Mouse (Mus musculus) heart, embryonic 15.5 days (tissue): ENCODE results near the gene Col23a1. TPM values are rescaled to one million over a fixed set of nuclear protein-coding genes. Genes with fewer than 3 reads are reported as not detected.
"Not testable (repeated sequence)": the region's sequence is repeated elsewhere in the genome, so short reads cannot be mapped to it uniquely, and the experiment has no call there.

Source experiments
- ATAC-seq: fragments of 200-750 bp; cut with Nextera tagmentation; replicated peaks from 2 replicates; pipeline ENCODE4 v1.8.0; 2017; ENCODE audit warnings: low read depth, moderate TSS enrichment; ENCODE audit not compliant: insufficient number of reproducible peaks, insufficient read depth, low FRiP score
- H3K27ac ChIP-seq: fragments of 300-500 bp; sonication (generic); 2 replicates; pipeline ENCODE4 v1.5.1; 2015; ENCODE audit warnings: mild to moderate bottlenecking, inconsistent platforms
- H3K27me3 ChIP-seq: fragments of 300-500 bp; sonication (generic); 2 replicates; pipeline ENCODE4 v1.6.1; 2015; ENCODE audit warnings: inconsistent platforms
- H3K36me3 ChIP-seq: fragments of 300-500 bp; sonication (generic); 2 replicates; pipeline ENCODE4 v1.6.1; 2015; ENCODE audit warnings: mild to moderate bottlenecking, inconsistent platforms
- H3K4me1 ChIP-seq: fragments of 300-500 bp; sonication (generic); replicated peaks from 2 replicates; pipeline ENCODE4 v1.6.1; 2015; ENCODE audit warnings: inconsistent platforms
- H3K4me2 ChIP-seq: fragments of 300-500 bp; sonication (generic); 2 replicates; pipeline ENCODE4 v1.6.1; 2015; ENCODE audit warnings: inconsistent platforms, mild to moderate bottlenecking, moderate library complexity
- H3K4me3 ChIP-seq: fragments of 300-500 bp; sonication (generic); 2 replicates; pipeline ENCODE4 v1.5.1; 2015; ENCODE audit warnings: mild to moderate bottlenecking, inconsistent platforms
- H3K9ac ChIP-seq: fragments of 300-500 bp; sonication (generic); 2 replicates; pipeline ENCODE4 v1.6.1; 2015; ENCODE audit warnings: mild to moderate bottlenecking, inconsistent platforms
- H3K9me3 ChIP-seq: fragments of 300-500 bp; sonication (generic); replicated peaks from 2 replicates; pipeline ENCODE4 v1.6.1; 2016; ENCODE audit warnings: inconsistent platforms
- WGBS: fragments of 180-500 bp; shearing (Covaris S2); methylation state at CpG from one replicate; pipeline ENCODE4 v1.1.7; 2015; ENCODE audit warnings: mixed read lengths; 5-methylcytosine and 5-hydroxymethylcytosine counted together
- polyA plus RNA-seq: library from polyadenylated mRNA; unstranded; fragments of >200 nt; fragmentation: Nextera tagmentation; extraction: Ambion mirVana; gene quantifications from 2 replicates; pipeline ENCODE4 v1.2.1, GENCODE M21; 2015

Gene Col23a1
- polyA plus RNA-seq, 1 experiment from 2014 or later: 7.2 TPM

- Histone ChIP-seq H3K9ac (no peak overlapping the region), H3K4me2 (no peak overlapping the region), H3K9me3 (no peaks in the 10 kb centered on the region), H3K4me1 (peaks cover 20% of the 10 kb centered on the region), H3K36me3 (peaks cover 50% of the 10 kb centered on the region), H3K27me3 (no peaks in the 10 kb centered on the region), H3K27ac (no peak overlapping the region), H3K4me3 (no peak overlapping the region)
- no peak for ATAC-seq
- 76% methylated on average over 7 of the region's 7 CpGs for WGBS
These were observed 333.3 kb downstream of the Col23a1 start for GRCm38 (mm10) chr11:51622971-51623491.

- 67% methylated on average over 5 of the region's 5 CpGs for WGBS
- ATAC-seq: no peak
- Histone ChIP-seq H3K27ac (no peak overlapping the region), H3K9ac (no peak overlapping the region), H3K4me2 (no peak overlapping the region), H3K4me1 (peaks cover 15% of the 10 kb centered on the region), H3K27me3 (no peaks in the 10 kb centered on the region), H3K9me3 (no peaks in the 10 kb centered on the region), H3K4me3 (no peak overlapping the region), H3K36me3 (peaks cover 63% of the 10 kb centered on the region)
These were observed 335.6 kb downstream of the Col23a1 start for GRCm38 (mm10) chr11:51625187-51625820.

DNA sequence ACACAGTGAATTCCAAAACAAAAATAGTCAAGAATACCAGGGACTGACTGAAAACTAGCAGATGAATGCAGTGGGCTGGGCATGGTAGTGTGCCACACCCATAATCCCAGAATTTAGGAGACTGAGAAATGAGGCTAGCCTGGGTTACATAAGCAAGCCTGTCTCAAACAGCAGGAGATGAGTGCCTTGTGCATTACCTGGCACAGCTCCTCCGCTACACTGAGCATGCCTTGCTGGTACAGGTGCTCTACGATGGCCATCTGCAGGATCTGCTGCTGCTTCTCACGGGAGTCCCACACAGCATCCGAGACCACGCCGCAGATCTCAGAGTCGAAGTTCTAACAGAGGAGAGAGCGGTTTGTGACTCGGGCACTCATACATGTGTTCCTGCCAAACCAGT lies 337.7 kb downstream of the Col23a1 start:
- 0 out of 2 replicates have a peak, but pooled peaks cover 6% of the 10 kb centered on the region for H3K4me1 ChIP-seq
- H3K27me3 ChIP-seq: no peaks in the 10 kb centered on the region
- H3K36me3 ChIP-seq: peaks cover 59% of the 10 kb centered on the region
- no peaks in the 10 kb centered on the region for H3K9me3 ChIP-seq
- H3K9ac ChIP-seq: no peak overlapping the region
- WGBS: 94% methylated on average over 9 of the region's 9 CpGs
- no peak overlapping the region for H3K27ac ChIP-seq
- no peak overlapping the region for H3K4me3 ChIP-seq
- H3K4me2 ChIP-seq: no peak overlapping the region
- no peak for ATAC-seq

DNA sequence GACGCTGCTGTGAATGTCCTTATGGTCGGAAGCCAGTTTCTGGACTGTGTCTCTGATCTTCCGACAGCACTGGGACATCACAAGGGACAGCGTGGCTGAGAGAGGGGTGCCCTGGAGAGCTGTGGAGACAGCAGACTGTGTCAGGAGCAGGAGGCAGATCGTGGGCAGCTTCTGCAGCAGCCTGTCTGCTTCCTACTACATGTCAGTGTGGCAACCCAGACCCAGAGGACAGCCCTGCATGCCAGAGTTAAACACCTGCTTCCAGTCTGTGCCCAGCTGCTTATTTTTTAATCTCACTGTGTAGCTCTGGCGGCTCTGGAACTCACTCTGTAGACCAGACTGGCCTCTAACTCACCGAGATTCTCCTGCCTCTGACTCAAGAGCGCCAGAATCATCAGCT lies 338.2 kb downstream of the Col23a1 start:
- no peak for ATAC-seq
- no peak overlapping the region for H3K27ac ChIP-seq
- no peak overlapping the region for H3K4me3 ChIP-seq
- no peak overlapping the region for H3K9ac ChIP-seq
- peaks cover 54% of the 10 kb centered on the region for H3K36me3 ChIP-seq
- H3K4me2 ChIP-seq: no peak overlapping the region
- H3K4me1 ChIP-seq: 0 out of 2 replicates have a peak, but pooled peaks cover 8% of the 10 kb centered on the region
- no peaks in the 10 kb centered on the region for H3K9me3 ChIP-seq
- 77% methylated on average over 8 of the region's 8 CpGs for WGBS
- no peaks in the 10 kb centered on the region for H3K27me3 ChIP-seq

- Histone ChIP-seq H3K4me2 (no peak overlapping the region), H3K9me3 (no peaks in the 10 kb centered on the region), H3K4me3 (no peak overlapping the region), H3K27me3 (no peaks in the 10 kb centered on the region), H3K9ac (no peak overlapping the region), H3K27ac (no peak overlapping the region), H3K4me1 (peaks cover 13% of the 10 kb centered on the region), H3K36me3 (peaks cover 36% of the 10 kb centered on the region)
- ATAC-seq: no peak
- 75% methylated on average over 15 of the region's 15 CpGs for WGBS
These were observed 340.1 kb downstream of the Col23a1 start for GRCm38 (mm10) chr11:51629651-51630314.

DNA sequence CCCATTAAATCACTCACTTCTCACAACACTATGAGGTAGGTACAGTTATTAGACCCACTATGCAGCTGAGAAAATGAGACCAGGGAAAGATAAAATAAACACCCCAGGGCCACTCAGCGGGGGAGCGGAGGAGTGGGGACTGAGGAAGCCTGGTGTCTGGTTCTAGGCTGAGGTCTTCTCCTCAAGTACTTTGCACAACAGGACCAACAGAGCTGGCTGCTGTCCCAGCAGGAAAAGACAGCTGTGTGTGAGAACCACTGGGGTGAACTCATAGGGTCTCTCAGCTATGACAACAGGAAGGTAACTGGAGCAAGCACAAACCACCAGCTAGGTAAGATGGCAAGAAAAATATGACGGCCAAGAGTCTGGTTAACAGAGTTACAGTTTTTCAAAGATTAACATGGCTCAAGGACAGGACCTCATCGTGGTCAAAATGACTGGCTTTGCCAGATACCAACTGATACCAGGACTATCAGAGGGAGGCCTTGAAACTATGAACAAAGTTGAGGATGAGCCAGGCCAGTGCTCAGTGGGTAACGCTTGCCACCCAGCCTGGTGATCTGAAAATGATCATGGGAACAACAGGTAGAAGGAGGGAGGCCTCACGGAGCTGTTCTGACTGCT lies 342.5 kb downstream of the Col23a1 start:
- no peak for ATAC-seq
- H3K4me1 ChIP-seq: peaks cover 22% of the 10 kb centered on the region
- H3K27me3 ChIP-seq: no peaks in the 10 kb centered on the region
- no peak overlapping the region for H3K4me2 ChIP-seq
- peaks cover 14% of the 10 kb centered on the region for H3K36me3 ChIP-seq
- H3K9me3 ChIP-seq: no peaks in the 10 kb centered on the region
- 75% methylated on average over 6 of the region's 6 CpGs for WGBS
- H3K27ac ChIP-seq: no peak overlapping the region
- H3K4me3 ChIP-seq: no peak overlapping the region
- no peak overlapping the region for H3K9ac ChIP-seq

DNA sequence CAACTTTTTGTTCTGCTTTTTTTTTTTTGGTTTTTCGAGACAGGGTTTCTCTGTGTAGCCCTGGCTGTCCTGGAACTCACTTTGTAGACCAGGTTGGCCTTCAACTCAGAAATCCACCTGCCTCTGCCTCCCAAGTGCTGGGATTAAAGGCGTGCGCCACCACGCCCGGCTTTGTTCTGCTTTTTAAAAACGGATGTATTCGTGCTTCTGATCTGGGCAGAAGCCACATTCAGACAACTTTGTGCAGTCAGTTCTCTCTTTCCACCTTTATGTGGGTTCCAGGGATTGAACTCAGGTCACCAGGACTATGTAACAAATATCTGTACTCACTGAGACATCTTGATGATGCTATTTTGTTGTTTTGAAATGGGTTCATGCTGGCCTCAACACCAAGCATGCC lies 343.5 kb downstream of the Col23a1 start:
- Histone ChIP-seq H3K4me1 (peaks cover 29% of the 10 kb centered on the region), H3K36me3 (peaks cover 12% of the 10 kb centered on the region)
- not testable (repeated sequence) for H3K4me3 ChIP-seq, H3K4me2 ChIP-seq, H3K9ac ChIP-seq, H3K27ac ChIP-seq, H3K27me3 ChIP-seq, H3K9me3 ChIP-seq, ATAC-seq
- 93% methylated on average over 7 of the region's 7 CpGs for WGBS

Other genes starting within 250 kb of the Col23a1 start
- not detected in 2 replicates for gene Olfr1375, start 241.8 kb upstream of the Col23a1 start, polyA plus RNA-seq
- 5.6 and 5.9 TPM in 2 replicates for gene Zfp354a, start 230.7 kb upstream of the Col23a1 start, polyA plus RNA-seq
- gene Gm12569, start 69.4 kb upstream of the Col23a1 start, polyA plus RNA-seq: not detected in 2 replicates
- 72.2 and 73.9 TPM in 2 replicates for gene Clk4, start 28.2 kb upstream of the Col23a1 start, polyA plus RNA-seq
- gene BC049762, start 26.9 kb upstream of the Col23a1 start, polyA plus RNA-seq: 0.19 and 0.24 TPM in 2 replicates